Mouse (Mus musculus) spleen, postnatal 14 days (tissue): ENCODE data around the gene Stx1b.
"Not testable (repeated sequence)": the region's sequence is repeated elsewhere in the genome, so short reads cannot be mapped to it uniquely, and the experiment has no call there.

Experiments
- DNase-seq, 2 experiments: peaks; one replicate each; pipeline ENCODE4 v3.0.0; 2021 to 2022; ENCODE audit warnings: low spot score in 2 of 2

The Stx1b gene

DNA sequence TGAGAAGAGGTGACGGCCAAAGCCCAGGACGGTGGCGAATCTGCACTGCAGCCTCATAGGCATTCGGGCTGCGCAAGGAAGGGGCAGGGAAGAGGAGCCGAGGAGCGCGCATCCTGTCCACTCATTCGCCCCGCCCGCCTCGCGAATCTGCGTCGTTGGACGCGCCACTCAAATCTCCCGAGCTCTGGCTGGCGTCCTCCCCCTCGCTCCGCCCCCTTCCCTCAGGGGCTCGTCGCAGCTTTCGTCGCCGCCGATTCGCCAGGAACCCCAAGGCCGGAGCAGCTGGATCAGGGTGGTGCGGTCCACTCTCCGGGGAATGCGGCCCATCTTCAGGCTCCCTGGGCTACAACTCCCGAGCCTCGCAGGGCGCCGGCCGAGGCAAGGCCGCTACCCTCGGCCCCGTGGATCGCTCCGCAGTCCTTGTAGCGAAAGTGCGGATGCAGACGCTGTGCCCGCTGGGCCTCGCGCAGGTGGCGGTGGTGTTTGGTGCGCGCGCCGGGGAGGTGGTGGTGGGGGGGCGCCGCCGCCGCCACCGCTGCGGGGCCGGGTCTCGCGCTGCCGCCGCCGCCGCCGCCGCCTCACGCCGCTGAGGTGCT is 47.4 kb downstream of the Stx1b start:
- DNase-seq = peak; percentile 92 to 94

- peak; percentile 74 to 85 for DNase-seq
Measured at GRCm38 (mm10) chr7:127776426-127776825, 47.9 kb downstream of the Stx1b start, which contains the start of gene Setd1a. Setd1a (plus strand) TSS chr7:127776670.

DNA sequence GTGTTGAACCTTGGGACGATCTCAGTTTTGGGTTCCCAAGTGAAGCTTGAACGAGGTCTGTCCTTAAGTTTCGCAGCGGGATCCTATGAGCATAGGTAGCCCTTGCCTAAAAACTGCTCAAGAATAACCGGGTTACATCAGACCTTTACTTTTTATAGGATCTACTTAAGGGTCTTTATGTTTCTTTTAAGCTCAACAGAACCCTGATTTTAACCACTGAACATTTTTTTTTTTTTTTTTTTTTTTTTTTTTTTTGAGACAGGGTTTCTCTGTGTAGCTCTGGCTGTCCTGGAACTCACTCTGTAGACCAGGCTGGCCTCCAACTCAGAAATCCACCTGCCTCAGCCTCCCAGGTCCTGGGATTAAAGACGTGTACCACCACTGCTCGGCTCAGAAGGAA is 48.5 kb downstream of the Stx1b start:
- not testable (repeated sequence) for DNase-seq

DNA sequence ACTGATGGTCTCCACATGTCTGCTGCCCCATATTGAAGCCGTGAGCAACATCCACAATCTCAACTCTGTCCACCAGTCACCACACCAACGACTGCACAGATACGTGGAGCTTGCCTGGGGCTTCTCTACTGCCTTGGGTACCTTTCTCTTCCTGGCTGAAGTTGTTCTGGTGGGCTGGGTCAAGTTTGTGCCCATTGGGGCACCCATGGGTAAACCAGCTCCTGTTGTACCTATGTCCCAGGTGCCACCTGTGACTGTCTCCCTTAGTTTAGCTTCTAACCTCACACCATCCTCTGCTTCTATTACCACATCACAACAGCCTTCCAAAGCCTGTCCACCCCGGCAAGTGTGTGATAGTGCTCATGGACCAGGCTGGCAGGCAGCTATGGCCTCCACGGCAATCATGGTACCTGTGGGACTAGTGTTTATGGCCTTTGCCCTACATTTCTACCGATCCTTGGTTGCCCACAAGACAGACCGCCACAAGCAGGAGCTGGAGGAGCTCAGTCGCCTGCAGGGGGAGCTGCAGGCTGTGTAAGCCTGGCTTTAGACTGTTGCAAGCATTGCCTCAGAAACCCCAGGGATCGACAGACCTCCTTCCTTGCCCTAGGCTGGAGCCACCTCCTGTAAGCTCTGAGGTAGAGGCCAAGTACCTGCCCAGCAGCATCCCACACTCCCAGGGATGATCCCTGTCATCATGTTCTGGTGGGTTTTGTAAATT is 50.5 kb downstream of the Stx1b start:
- DNase-seq = peak; percentile 49 to 67

DNA sequence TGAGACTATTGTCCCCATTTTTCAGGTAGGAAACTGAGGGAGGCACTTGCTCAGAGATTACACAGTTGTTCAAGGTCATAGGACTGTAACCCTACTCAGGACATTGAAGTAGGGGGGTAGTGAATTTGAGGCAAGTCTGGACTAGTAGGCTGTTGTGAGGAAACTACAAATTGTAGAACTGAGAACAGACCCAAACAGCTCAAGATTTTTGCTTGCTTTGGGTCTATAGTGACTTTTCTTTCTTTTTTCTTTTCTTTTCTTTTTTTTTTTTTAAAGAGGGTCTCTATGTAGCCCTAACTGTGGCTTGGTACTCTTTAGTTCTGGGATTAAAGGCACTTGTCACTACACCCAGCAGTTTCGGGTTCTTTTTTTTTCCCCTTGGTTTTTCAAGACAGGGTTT is 51.8 kb downstream of the Stx1b start:
- no peak for DNase-seq

DNA sequence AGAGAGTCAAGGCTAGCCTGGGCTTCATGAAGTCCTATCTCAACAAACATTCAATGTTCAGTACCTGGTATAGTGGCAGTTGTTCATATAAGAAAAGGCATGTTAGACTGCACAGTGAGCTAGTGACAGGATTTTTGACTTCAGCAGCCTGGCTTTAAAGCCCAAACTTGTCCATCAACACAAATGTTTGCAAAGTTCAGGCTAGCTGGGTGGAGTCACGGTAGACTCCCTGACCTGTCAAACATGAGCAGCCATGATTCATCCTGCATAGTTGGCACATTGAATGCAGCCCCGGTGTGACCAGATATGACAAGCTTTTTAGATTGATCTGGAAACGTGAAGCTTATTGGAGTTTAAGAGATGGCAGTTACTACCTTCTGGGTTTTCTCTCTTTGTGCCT is 52.3 kb downstream of the Stx1b start:
- DNase-seq = no peak

- no peak for DNase-seq
Measured at GRCm38 (mm10) chr7:127771262-127771661, 53.1 kb downstream of the Stx1b start.

DNA sequence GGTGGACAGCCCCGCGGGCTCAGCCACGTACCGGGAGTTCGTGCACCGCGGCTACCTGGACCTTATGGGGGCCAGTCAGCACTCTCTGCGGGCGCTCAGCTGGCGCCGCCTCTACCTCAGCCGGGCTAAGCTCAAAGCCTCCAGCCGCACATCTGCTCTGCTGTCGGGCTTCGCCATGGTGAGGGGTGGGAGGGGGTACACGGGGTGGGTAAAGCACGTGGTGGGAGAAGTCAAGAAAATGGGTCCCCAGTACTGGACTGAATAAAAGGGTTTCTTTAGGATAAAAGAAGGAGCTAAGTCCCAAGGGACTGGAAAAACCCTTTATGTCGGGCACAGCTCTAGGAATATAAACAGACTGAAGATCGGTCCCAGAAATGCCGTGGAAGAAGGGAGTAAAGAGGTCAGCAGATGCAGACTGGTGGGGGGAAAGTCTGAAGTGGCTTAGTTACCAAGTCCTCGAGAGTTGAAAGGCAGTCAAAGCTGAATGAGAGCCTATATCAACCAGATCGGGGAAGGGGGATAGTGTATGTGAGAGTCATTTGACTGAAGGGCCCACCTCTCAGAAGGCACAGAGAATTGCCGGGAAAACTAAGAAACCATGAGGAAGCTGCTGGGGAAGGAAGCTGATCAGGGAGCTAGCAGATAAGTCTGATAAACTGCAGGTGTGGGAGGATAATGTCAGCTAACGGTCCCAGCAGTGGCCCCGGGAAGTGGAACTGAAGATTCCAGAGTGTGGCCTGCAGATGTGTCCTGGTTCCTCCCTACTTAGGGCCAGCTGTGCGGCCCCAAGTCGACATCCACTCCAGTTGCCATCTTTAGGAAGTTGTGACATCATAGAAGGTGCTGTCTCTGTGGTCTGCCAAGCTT is 54.1 kb downstream of the Stx1b start:
- no peak for DNase-seq

DNA sequence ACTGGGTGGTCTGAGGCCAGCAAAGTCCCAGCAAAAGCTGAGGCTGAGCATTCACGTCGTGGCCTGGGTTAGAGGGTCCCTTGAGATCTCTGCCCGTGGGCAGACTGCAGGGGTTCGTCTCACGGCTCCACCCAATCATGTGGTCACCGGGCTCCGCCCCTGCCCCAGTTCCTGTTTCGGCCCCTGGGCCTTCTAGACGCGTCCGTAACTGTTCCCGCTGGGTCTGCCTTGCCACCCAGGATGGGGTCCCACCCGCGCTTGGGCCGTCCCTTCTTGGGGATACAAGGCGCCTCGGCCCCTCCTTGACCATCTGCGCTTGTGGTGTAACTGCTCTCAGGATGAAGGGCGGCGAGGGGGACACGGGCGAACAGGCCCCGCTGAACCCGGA is 54.7 kb downstream of the Stx1b start, which contains the start of gene Orai3:
TSS of gene Orai3 (plus strand) at position 165 of the 388 bp plus-strand sequence.
- peak; percentile 73 to 80 for DNase-seq

DNA sequence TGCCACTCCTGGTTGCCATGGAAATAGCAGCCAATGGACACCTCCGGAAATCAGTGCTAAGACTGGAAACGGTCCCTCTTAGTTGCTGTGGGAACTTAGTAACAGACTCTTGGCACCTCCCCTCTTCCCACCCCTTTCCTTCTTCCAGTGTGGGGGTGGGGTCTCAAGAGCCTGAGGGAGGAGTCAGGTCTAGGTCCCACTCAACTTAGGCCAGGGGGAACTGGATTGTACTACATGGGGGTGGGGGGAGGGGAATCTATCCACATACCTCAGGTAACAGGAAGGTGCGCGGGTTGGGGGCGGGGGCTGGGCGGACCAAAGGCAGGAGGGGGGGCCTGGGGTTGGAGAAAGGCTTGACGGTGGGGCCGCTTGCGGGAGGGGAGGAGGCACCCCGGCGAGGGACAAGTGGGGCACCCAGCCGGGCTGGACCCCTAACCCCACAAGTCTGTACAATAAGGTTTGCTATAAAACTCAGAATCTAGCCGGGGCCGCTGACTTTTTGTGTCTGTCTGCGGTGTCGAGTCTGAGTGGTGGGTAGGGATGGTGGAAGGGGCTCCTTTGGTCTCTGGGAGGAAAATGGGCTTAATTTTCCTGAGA is 55.3 kb downstream of the Stx1b start:
- DNase-seq = peak; percentile 33 to 54

DNA sequence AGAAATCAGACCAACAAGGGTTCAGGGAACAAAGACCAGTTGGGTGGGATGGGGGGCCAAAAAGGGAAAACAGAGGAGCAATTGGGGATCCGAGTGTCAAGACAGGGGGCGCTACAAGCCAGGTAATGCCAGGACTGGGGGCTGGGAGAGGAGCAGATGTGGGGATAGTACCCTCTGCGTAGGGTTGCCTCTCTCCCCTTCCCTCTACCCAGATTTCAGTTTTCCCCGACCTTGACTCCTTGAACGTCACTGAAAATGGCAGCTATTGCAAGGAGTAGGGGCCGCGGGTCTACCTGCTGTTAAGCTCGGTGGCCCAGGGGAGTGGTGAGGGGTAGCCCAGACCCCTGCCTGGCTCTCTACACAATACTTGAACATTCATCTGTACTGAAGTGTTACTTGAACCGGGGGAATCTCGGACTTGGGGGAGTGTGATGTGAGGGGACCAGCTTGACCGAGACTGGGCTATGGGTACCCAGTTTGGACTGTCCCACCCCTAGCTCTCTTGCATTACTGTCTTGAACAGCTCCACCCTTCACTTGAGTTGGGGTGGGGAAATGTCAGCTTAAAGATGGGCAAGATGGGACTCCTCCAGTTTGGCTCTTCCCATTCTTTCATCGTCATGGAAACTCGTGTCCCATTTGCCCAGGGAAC is 55.9 kb downstream of the Stx1b start:
- DNase-seq = no peak

- no peak for DNase-seq
Measured at GRCm38 (mm10) chr7:127767671-127768345, 56.5 kb downstream of the Stx1b start.

DNA sequence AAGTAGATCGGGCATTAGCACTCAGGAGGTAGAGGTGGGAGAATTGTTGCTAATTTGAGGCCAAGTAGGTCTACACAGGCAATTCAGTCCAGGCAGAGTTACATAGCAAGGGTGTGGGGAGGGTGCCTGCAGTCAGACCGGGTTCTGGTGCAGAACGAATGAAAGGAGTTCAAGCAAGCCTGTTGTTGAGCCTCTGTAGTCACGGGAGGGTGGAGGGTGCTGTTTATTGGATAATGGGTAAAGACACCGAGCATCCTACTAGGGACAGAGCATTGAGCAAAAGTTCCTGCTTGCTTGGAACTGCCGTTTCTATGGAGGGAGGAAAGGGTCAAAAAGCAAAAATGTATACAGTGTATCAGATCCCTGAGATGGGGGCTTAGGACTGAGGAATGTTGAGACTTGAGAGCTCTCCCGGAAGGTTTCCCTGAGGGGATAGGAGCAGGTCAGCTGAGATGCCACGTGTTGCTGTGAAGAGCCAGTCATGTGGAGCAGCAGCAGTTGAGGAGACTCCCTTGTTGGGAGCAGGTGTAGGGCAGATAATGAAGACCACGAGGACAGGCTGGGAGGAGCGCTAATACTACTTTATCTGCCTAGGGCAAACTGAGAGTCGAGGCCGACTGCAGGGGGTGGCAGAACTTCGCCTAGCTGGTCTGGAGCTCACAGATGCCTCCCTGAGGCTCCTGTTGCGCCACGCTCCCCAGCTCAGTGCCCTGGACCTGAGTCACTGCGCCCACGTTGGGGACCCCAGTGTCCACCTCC is 57.3 kb downstream of the Stx1b start:
- DNase-seq = peak; percentile 45 to 50

DNA sequence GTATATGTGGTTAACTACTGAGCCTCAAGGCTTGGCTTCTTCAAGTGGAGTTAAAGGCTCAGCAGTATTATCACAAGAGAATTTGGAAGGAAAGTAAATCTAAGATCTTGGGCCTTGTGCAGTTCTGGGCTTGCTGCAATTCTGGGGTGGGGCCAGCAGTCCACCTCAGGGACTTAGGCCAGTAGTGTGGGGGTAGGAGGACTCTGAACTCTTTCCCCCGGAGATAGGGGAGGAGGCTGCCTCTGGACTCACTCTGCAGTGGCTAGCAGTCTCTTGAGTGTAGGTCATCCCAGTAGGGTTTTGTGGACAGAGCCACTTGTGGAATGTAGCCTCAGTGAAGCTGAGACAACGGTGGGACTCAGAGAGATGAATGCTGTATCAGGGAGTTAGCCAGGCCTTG is 58.6 kb downstream of the Stx1b start:
- DNase-seq = no peak

- DNase-seq = no peak
Measured at GRCm38 (mm10) chr7:127763642-127764041, 60.7 kb downstream of the Stx1b start.

DNA sequence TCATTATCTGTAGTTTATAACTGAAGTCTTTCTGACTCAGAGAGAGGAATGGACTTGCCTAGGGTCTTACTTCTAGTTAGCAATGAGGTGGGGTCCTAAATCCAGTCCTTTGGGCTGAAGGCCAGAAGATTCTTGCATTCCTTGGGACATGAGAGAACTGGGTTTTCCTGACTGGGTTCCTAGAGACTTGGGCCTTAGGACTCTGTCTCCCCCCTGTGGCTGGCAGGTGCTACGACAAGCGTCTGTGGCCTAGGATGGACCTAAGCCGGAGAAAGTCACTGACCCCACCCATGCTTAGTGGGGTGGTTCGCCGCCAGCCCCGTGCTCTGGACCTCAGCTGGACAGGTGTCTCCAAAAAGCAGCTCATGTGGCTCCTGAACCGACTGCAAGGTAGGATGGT is 63.3 kb downstream of the Stx1b start:
- DNase-seq = peak; percentile 48 to 65

GRCm38 (mm10) chr7:127760478-127760877 is 63.9 kb downstream of the Stx1b start:
- no peak for DNase-seq

- no peak for DNase-seq
Measured at GRCm38 (mm10) chr7:127759716-127760115, 64.6 kb downstream of the Stx1b start.
